Mouse (Mus musculus) ES-Bruce4 (cell line): Measurements from ENCODE around the gene Apopt1. TPM values are rescaled to one million over a fixed set of nuclear protein-coding genes. Genes with fewer than 3 reads are reported as not detected.

Experiments
- H3K27ac ChIP-seq: 2 replicates; pipeline ENCODE4 v1.5.1; 2012; ENCODE audit warnings: low read length, inconsistent platforms; ENCODE audit not compliant: insufficient read depth
- H3K27me3 ChIP-seq: 2 replicates; pipeline ENCODE4 v1.6.1; 2012; ENCODE audit warnings: mild to moderate bottlenecking, low read length, inconsistent platforms; ENCODE audit not compliant: control insufficient read depth, poor library complexity, insufficient read depth, severe bottlenecking
- H3K36me3 ChIP-seq: 2 replicates; pipeline ENCODE4 v1.6.1; 2012; ENCODE audit warnings: inconsistent platforms, mild to moderate bottlenecking, low read length, moderate library complexity; ENCODE audit not compliant: control insufficient read depth, poor library complexity, insufficient read depth, severe bottlenecking
- H3K4me1 ChIP-seq: one replicate; pipeline ENCODE4 v1.8.1; 2011; ENCODE audit warnings: low read length; ENCODE audit not compliant: control insufficient read depth, insufficient read depth
- H3K4me3 ChIP-seq: 2 replicates; pipeline ENCODE4 v1.5.1; 2011; ENCODE audit warnings: low read depth, mild to moderate bottlenecking, low read length
- H3K9ac ChIP-seq: 2 replicates; pipeline ENCODE4 v1.6.1; 2012; ENCODE audit warnings: low read depth, mild to moderate bottlenecking, inconsistent platforms; ENCODE audit not compliant: poor library complexity, severe bottlenecking
- H3K9me3 ChIP-seq: replicated peaks from 2 replicates; pipeline ENCODE4 v1.6.1; 2012; ENCODE audit warnings: mild to moderate bottlenecking, low read length, inconsistent platforms; ENCODE audit not compliant: control insufficient read depth, poor library complexity, insufficient read depth, severe bottlenecking
- CTCF ChIP-seq: IDR thresholded peaks from one replicate; pipeline ENCODE4 v1.8.1; 2011; ENCODE audit warnings: low read depth, low read length
- EP300 ChIP-seq: IDR thresholded peaks from 2 replicates; pipeline ENCODE4 v1.6.1; 2011; ENCODE audit warnings: low read depth, low read length; ENCODE audit not compliant: insufficient read depth
- POLR2A ChIP-seq: IDR thresholded peaks from one replicate; pipeline ENCODE4 v1.8.1; 2011; ENCODE audit warnings: low read length; ENCODE audit not compliant: insufficient read depth
- polyA plus RNA-seq: library from polyadenylated mRNA; stranded (reverse); fragments of >200 nt; gene quantifications from 2 replicates; pipeline ENCODE4 v1.2.4, GENCODE M21; 2011; ENCODE audit warnings: low read depth; ENCODE audit not compliant: missing spikeins, insufficient read depth, insufficient read length

The Apopt1 gene
- polyA plus RNA-seq, 1 experiment, result 49.4 TPM

- Histone ChIP-seq H3K9ac (no peak overlapping the region), H3K4me3 (no peak overlapping the region), H3K9me3 (no peaks in the 10 kb centered on the region), H3K27me3 (no peaks in the 10 kb centered on the region), H3K27ac (no peak overlapping the region), H3K4me1 (peaks cover 10% of the 10 kb centered on the region), H3K36me3 (no peaks in the 10 kb centered on the region)
- TF ChIP-seq POLR2A, result no peak
- TF ChIP-seq EP300, result no peak
- no peak for TF ChIP-seq CTCF
These were observed 15.4 kb upstream of the Apopt1 start for GRCm38 (mm10) chr12:111697708-111698107.

DNA sequence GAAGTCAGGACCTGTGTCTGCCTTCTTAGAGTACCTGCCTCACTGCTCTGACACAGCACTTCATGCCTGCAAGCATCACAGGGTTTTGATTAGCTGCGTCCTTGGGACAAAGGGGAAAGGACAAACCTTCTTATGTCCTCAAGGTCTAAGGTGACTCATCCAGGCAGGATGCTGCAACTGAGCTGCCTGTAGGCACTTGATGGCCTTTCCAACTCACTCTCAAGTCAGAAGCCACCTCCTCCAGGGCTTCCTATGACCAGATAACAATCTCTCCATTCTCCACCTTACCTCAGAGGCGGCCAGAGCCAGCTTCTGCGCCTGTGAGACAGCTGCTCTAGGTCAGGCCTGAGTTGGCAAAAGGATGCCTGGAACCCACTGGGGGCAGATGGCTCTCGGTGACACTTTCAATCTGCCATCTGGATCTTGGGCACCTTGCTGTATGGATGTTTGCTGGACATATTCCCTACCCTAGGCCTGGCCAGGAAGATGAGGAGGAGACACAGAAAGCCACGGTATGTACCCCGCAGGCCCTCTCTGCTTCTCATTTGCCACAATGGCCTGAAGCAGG, 14.6 kb upstream of the Apopt1 start:
- H3K27ac ChIP-seq, result no peak overlapping the region
- no peaks in the 10 kb centered on the region for H3K9me3 ChIP-seq
- H3K4me3 ChIP-seq, result no peak overlapping the region
- no peaks in the 10 kb centered on the region for H3K27me3 ChIP-seq
- no peak for TF ChIP-seq POLR2A
- no peak for TF ChIP-seq EP300
- TF ChIP-seq CTCF, result no peak
- no peak overlapping the region for H3K9ac ChIP-seq
- peaks cover 8% of the 10 kb centered on the region for H3K4me1 ChIP-seq
- no peaks in the 10 kb centered on the region for H3K36me3 ChIP-seq

GRCm38 (mm10) chr12:111699542-111699941, 13.5 kb upstream of the Apopt1 start:
- Histone ChIP-seq H3K4me1 (peaks cover 6% of the 10 kb centered on the region), H3K27ac (no peak overlapping the region), H3K36me3 (no peaks in the 10 kb centered on the region), H3K9me3 (no peaks in the 10 kb centered on the region), H3K27me3 (no peaks in the 10 kb centered on the region), H3K9ac (no peak overlapping the region), H3K4me3 (no peak overlapping the region)
- TF ChIP-seq EP300 (no peak), CTCF (no peak), POLR2A (no peak)

DNA sequence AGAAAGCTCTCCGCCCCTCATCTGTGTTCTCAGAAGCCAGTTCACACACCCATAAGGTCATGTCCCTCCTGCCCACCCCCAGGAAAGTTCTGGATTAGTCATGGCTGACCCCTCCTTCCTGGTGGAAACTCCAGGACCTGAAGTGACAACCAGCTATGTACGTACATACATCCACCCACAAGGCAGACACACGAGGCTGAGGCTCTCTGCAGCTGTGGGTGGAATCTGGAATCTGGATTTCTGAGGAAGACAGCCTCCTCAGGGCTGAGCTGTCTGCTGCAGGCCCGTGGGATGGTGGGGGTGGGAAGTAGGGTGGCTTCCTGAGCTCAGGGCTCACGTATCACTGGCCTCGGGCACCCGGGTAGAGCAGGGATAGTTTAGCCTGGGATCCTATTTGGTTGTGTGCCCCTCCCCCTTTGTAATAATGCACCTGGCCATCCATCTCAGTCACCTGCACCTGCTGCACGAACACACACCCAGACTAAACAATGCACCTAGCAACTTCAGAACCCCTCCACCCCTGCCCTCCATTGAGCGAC, 12.1 kb upstream of the Apopt1 start:
- no peak for TF ChIP-seq CTCF
- no peak for TF ChIP-seq POLR2A
- TF ChIP-seq EP300, result no peak
- H3K27ac ChIP-seq, result no peak overlapping the region
- no peaks in the 10 kb centered on the region for H3K36me3 ChIP-seq
- H3K9me3 ChIP-seq, result no peaks in the 10 kb centered on the region
- no peak overlapping the region for H3K9ac ChIP-seq
- H3K4me1 ChIP-seq, result peaks cover 4% of the 10 kb centered on the region
- no peak overlapping the region for H3K4me3 ChIP-seq
- H3K27me3 ChIP-seq, result no peaks in the 10 kb centered on the region

GRCm38 (mm10) chr12:111703301-111703700, 9.8 kb upstream of the Apopt1 start:
- no peaks in the 10 kb centered on the region for H3K36me3 ChIP-seq
- H3K9me3 ChIP-seq, result no peaks in the 10 kb centered on the region
- H3K4me3 ChIP-seq, result no peak overlapping the region
- no peaks in the 10 kb centered on the region for H3K27me3 ChIP-seq
- H3K9ac ChIP-seq, result no peak overlapping the region
- no peak overlapping the region for H3K27ac ChIP-seq
- peaks cover 4% of the 10 kb centered on the region for H3K4me1 ChIP-seq
- TF ChIP-seq EP300 (no peak), POLR2A (no peak), CTCF (no peak)

DNA sequence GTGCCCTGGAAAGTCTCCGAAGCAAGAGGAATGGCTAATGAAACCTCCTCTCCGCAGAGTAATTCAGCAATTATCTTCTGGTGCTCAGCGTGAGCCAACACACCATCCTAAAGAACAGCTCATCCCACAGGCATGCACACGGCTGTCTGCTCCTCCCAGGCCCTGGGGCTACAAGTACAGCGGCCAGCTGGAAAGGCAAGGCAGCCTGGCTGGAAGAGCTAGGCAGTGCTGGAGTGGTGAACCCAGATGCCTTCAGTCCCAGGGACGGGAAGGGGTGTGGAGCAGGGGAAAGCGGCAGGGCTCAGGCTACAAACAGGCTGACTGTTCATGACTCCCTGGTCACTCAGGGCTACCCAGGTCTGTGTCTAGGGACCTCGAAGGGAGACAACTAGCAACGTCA, 8.5 kb upstream of the Apopt1 start:
- no peak overlapping the region for H3K27ac ChIP-seq

More for the DNA sequence above, 8.5 kb upstream of the Apopt1 start:
- Histone ChIP-seq H3K36me3 (peaks cover 3% of the 10 kb centered on the region; the same call in 1 of the 2 replicates), H3K4me1 (peaks cover 4% of the 10 kb centered on the region), H3K9me3 (no peaks in the 10 kb centered on the region), H3K9ac (no peak overlapping the region), H3K27me3 (no peaks in the 10 kb centered on the region), H3K4me3 (no peak overlapping the region)
- TF ChIP-seq CTCF (no peak), EP300 (peak; percentile 59; the same call in 1 of the 2 replicates), POLR2A (no peak)
